Mouse (Mus musculus) megakaryocyte-erythroid progenitor cell, adult 5 weeks (primary cell): ENCODE data around the gene Tmem179b. TPM values are rescaled to one million over a fixed set of nuclear protein-coding genes. Genes with fewer than 3 reads are reported as not detected.

Source experiments
- polyA plus RNA-seq: library from polyadenylated mRNA; stranded (reverse); fragments of >175 nt; gene quantifications from 2 replicates; pipeline ENCODE4 v1.2.3, GENCODE M21; 2012

Gene Tmem179b
- polyA plus RNA-seq: 61.1 and 78.1 TPM in 2 replicates

GRCm38 (mm10) chr19:8774086-8774835 is at the start of gene Tmem179b:
Gene Tmem179b (minus strand): TSS chr19:8774467.

GRCm38 (mm10) chr19:8819596-8820423 is 45.5 kb upstream of the Tmem179b start, which contains the start of gene Hnrnpul2:
Gene Hnrnpul2 (plus strand): TSS chr19:8820010.

GRCm38 (mm10) chr19:8818801-8819595 is 44.7 kb upstream of the Tmem179b start, which contains the start of gene Ttc9c:
Gene Ttc9c (minus strand): TSS chr19:8819333.

GRCm38 (mm10) chr19:8802130-8802821 is 28.0 kb upstream of the Tmem179b start, which contains the start of gene Zbtb3:
Gene Zbtb3 (plus strand): TSS chr19:8802555.

GRCm38 (mm10) chr19:8798264-8798946 is 24.1 kb upstream of the Tmem179b start, which contains the start of gene Polr2g:
Gene Polr2g (minus strand): TSS chr19:8798577.

GRCm38 (mm10) chr19:8786008-8786781 is 11.9 kb upstream of the Tmem179b start, which contains the start of gene Taf6l:
Gene Taf6l (minus strand): TSS chr19:8786417.

GRCm38 (mm10) chr19:8770567-8771270 is 3.5 kb downstream of the Tmem179b start, which contains the start of gene Tmem223:
Gene Tmem223 (plus strand): TSS chr19:8770996.

GRCm38 (mm10) chr19:8756635-8757387 is 17.5 kb downstream of the Tmem179b start, which contains the start of gene Nxf1:
Gene Nxf1 (plus strand): TSS chr19:8757073.

GRCm38 (mm10) chr19:8741243-8741869 is 32.9 kb downstream of the Tmem179b start, which contains the start of gene Stx5a:
Gene Stx5a (plus strand): TSS chr19:8741413.

GRCm38 (mm10) chr19:8740603-8741002 is 33.7 kb downstream of the Tmem179b start, which contains the start of gene 1700092M07Rik:
Gene 1700092M07Rik (plus strand): TSS chr19:8740718.

GRCm38 (mm10) chr19:8735389-8736159 is 38.7 kb downstream of the Tmem179b start, which contains the start of gene Wdr74:
Gene Wdr74 (plus strand): TSS chr19:8735827.

GRCm38 (mm10) chr19:8722907-8723573 is 51.2 kb downstream of the Tmem179b start, which contains the start of gene Slc3a2:
Gene Slc3a2 (minus strand): TSS chr19:8723369.

